Comparison of ENCODE assay signal across 8 mouse cellular contexts in the genomic region with DNA sequence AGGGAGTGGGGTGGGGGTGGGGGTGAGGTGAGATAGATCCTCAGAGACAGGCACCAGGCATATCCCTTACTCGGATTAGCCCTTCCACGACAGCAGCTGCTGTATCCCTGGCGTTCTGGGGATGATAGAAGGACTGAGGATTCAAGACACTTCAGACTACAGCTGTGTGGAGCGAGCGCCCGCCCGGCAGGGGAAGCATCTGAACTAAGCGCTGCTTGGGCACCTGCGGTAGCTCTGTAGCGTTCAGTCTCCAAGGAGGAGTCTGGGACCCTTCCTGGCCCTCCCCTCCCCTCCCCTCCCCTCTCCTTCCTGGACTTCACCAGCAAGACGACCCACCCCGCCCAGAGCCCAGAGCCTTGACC. TPM values are rescaled to one million over a fixed set of nuclear protein-coding genes. Genes with fewer than 3 reads are reported as not detected.
A peak's percentile ranks its signal among the peaks of the same experiment; 100 is the strongest.
DNase-seq lines count a peak whose midpoint lies in the region; TF ChIP-seq lines count a peak whose summit lies in the region.

No protein-coding gene starts in this region.

- H3K4me3 ChIP-seq in MEL (ENCODE audit: control insufficient read depth in 1 of 2, insufficient read depth in 1 of 2, low read depth in 2 of 2, low read length in 2 of 2), result peak overlapping the region; percentile 8 to 19; a peak in 2 of 4 replicates
- H3K4me3 ChIP-seq in midbrain, embryonic 10.5 days, result peak overlapping the region; percentile 59

- peak; percentile 8 for DNase-seq in kidney, adult 18-20 months
- no peak for DNase-seq in kidney, adult 9 months
- peak; percentile 6 for DNase-seq in MEL (ENCODE audit: low read depth, low spot score)
- peak; percentile 4 for DNase-seq in forelimb bud, embryonic 11.5 days (ENCODE audit: low read depth, low spot score)
- no peak for DNase-seq in midbrain, embryonic 10.5 days (ENCODE audit: low spot score)
- DNase-seq in left cerebral cortex, postnatal 25 days (ENCODE audit: low spot score in 2 of 2), result no peak
- no peak for DNase-seq in right cerebral cortex, adult 18-20 months
- DNase-seq in spleen, adult 18-20 months, result no peak

- intact Hi-C loops in left cerebral cortex, postnatal 25 days (cut with DNase I), result loop anchor here (2.0 kb wide), 2 partner anchors 43 to 53 kb away; no protein-coding TSS in a partner anchor

- TF ChIP-seq POLR2A in MEL (IDR thresholded peaks at IDR 0.05; ENCODE audit: control insufficient read depth in 1 of 2, insufficient read depth in 1 of 2, low read depth in 1 of 2, low read length in 2 of 2, poor library complexity in 1 of 2), result no peak

- no peak for TF ChIP-seq CTCF in MEL (IDR thresholded peaks at IDR 0.05 in 2 of 3, conservative IDR thresholded peaks at IDR 0.05 in 1 of 3; ENCODE audit: control insufficient read depth in 1 of 3, insufficient read depth in 1 of 3, low read depth in 2 of 3, low read length in 3 of 3, poor library complexity in 1 of 3, severe bottlenecking in 1 of 3)

- peaks cover 0 to 1% of the 10 kb centered on the region in 2 experiments; a peak in 1 of 4 replicates for H3K27me3 ChIP-seq in MEL (ENCODE audit: control insufficient read depth in 1 of 2, insufficient read depth in 2 of 2, low read length in 2 of 2)
- H3K27me3 ChIP-seq in midbrain, embryonic 10.5 days (ENCODE audit: low read depth, poor library complexity, severe bottlenecking), result peaks cover 49% of the 10 kb centered on the region

- H3K9ac ChIP-seq in MEL (ENCODE audit: control insufficient read depth, low read depth, low read length, poor library complexity, severe bottlenecking), result no peak overlapping the region

- TF ChIP-seq EP300 in MEL (IDR thresholded peaks at IDR 0.05; ENCODE audit: low read depth in 1 of 2, low read length in 2 of 2), result no peak

- H3K9me3 ChIP-seq in MEL (replicated peaks; ENCODE audit: insufficient read depth, low read length), result no peaks in the 10 kb centered on the region
- no peaks in the 10 kb centered on the region for H3K9me3 ChIP-seq in midbrain, embryonic 10.5 days (replicated peaks)

- H3K36me3 ChIP-seq in MEL (ENCODE audit: control insufficient read depth in 1 of 2, insufficient read depth in 2 of 2, low read length in 2 of 2), result no peaks in the 10 kb centered on the region
- H3K36me3 ChIP-seq in midbrain, embryonic 10.5 days, result no peaks in the 10 kb centered on the region

- 2% methylated on average over 12 of the region's 12 CpGs for WGBS in midbrain, embryonic 10.5 days

- no peak for TF ChIP-seq RAD21 in MEL (IDR thresholded peaks at IDR 0.05; ENCODE audit: low read depth, low read length)

- H3K79me2 ChIP-seq in MEL (ENCODE audit: control insufficient read depth, insufficient read depth, low read length, poor library complexity), result no peaks in the 10 kb centered on the region

- H3K27ac ChIP-seq in MEL (ENCODE audit: control insufficient read depth, low read depth, low read length), result no peak overlapping the region
- peak overlapping the region; percentile 61 for H3K27ac ChIP-seq in midbrain, embryonic 10.5 days (replicated peaks)

- no peaks in the 10 kb centered on the region for H3K4me1 ChIP-seq in MEL (ENCODE audit: control insufficient read depth in 1 of 2, insufficient read depth in 2 of 2, low read length in 2 of 2)
- peaks cover 22% of the 10 kb centered on the region for H3K4me1 ChIP-seq in midbrain, embryonic 10.5 days

TF ChIP-seq in MEL, 35 proteins besides CTCF, POLR2A, EP300 and RAD21:
- no peak for TF ChIP-seq ZNF384 (IDR thresholded peaks at IDR 0.05; ENCODE audit: low read depth, low read length)
- no peak for TF ChIP-seq POLR2AphosphoS2 (IDR thresholded peaks at IDR 0.05; ENCODE audit: low read length)
- no peak for TF ChIP-seq CHD2 (IDR thresholded peaks at IDR 0.05; ENCODE audit: low read length)
- no peak for TF ChIP-seq MAFK (IDR thresholded peaks at IDR 0.05; ENCODE audit: borderline replicate concordance, low read depth, low read length)
- TF ChIP-seq E2F4 (IDR thresholded peaks at IDR 0.05; ENCODE audit: borderline replicate concordance, low read depth, low read length), result no peak
- TF ChIP-seq NELFE (IDR thresholded peaks at IDR 0.05; ENCODE audit: low read depth, low read length), result no peak

RNA-seq across cellular contexts. Expression of a gene that starts 54.6 kb away (rescaled TPM):
- 0.04 TPM in 1 of 2 replicates, not detected in the other for total RNA-seq in MEL (2012; rRNA removed)
- polyA plus RNA-seq in MEL (2012; ENCODE audit: insufficient read depth in 1 of 2, insufficient read length in 2 of 2, low read depth in 1 of 2, low replicate concordance in 2 of 2, missing spikeins in 1 of 2), result under 1 TPM in 1 of 2 experiments, not detected in 1; 0.19 TPM
- polyA plus RNA-seq in midbrain, embryonic 10.5 days (2016; fragmentation: Nextera tagmentation; extraction: Ambion mirVana), result 0.09 and 0.15 TPM in 2 replicates
- 100 to 1,000 TPM; 199 to 208 TPM for total RNA-seq in left cerebral cortex, postnatal 25 days (2021)

Comparison
In these comparisons a context has a peak if more than half of its experiments do, and no peak if none do; other contexts are left out.
1. DNase-seq: peak in kidney, adult 18-20 months (single experiment), MEL (single experiment) and forelimb bud, embryonic 11.5 days (single experiment); none in kidney, adult 9 months (single experiment), midbrain, embryonic 10.5 days (single experiment), left cerebral cortex, postnatal 25 days (0 of 2), right cerebral cortex, adult 18-20 months (single experiment) and spleen, adult 18-20 months (0 of 2).
2. RNA of a gene that starts 54.6 kb away (total RNA-seq): 199 to 208 TPM in left cerebral cortex, postnatal 25 days; 0.04 TPM in MEL; every median in the first group is over 100 times any median in the second.